Mouse (Mus musculus): ENCODE measurements at regions not wholly inside any gene's neighbourhood (a gene's known extent, or its start where the extent isn't known, plus 50 kb on each side); places are given as distances from the start of the nearest gene placed in this dataset.

GRCm38 (mm10) chr13:101555371-101555874, 212.6 kb downstream of the Pik3r1 start:
- peak; percentile 67 for DNase-seq (ENCODE audit: inconsistent ontology term)

- DNase-seq (ENCODE audit: inconsistent ontology term) = no peak
Observed at GRCm38 (mm10) chr13:101553131-101553549, 214.9 kb downstream of the Pik3r1 start.

GRCm38 (mm10) chr13:101552451-101552850, 215.6 kb downstream of the Pik3r1 start:
- no peak for DNase-seq (ENCODE audit: inconsistent ontology term)

- DNase-seq (ENCODE audit: inconsistent ontology term) = no peak
Observed at GRCm38 (mm10) chr13:101551068-101551467, 216.9 kb downstream of the Pik3r1 start.

- DNase-seq (ENCODE audit: inconsistent ontology term) = no peak
Observed at GRCm38 (mm10) chr13:101550526-101550925, 217.5 kb downstream of the Pik3r1 start.

- DNase-seq (ENCODE audit: inconsistent ontology term) = peak; percentile 30
Observed at GRCm38 (mm10) chr13:101547887-101548286, 220.1 kb downstream of the Pik3r1 start.

- no peak for DNase-seq (ENCODE audit: inconsistent ontology term)
Observed at GRCm38 (mm10) chr13:101547365-101547764, 220.7 kb downstream of the Pik3r1 start.

- peak; percentile 25 for DNase-seq (ENCODE audit: inconsistent ontology term)
Observed at GRCm38 (mm10) chr13:101545344-101546181, 222.5 kb downstream of the Pik3r1 start.

- peak; percentile 74 for DNase-seq (ENCODE audit: inconsistent ontology term)
Observed at GRCm38 (mm10) chr13:101540391-101541191, 227.4 kb downstream of the Pik3r1 start.

GRCm38 (mm10) chr13:101538110-101538509, 229.9 kb downstream of the Pik3r1 start:
- DNase-seq (ENCODE audit: inconsistent ontology term) = no peak

GRCm38 (mm10) chr13:101536019-101536418, 232.0 kb downstream of the Pik3r1 start:
- DNase-seq (ENCODE audit: inconsistent ontology term) = no peak

- DNase-seq (ENCODE audit: inconsistent ontology term) = peak; percentile 51
Observed at GRCm38 (mm10) chr13:101535331-101535866, 232.6 kb downstream of the Pik3r1 start.

GRCm38 (mm10) chr13:101534490-101534889, 233.5 kb downstream of the Pik3r1 start:
- DNase-seq (ENCODE audit: inconsistent ontology term) = no peak

GRCm38 (mm10) chr13:101532913-101533312, 235.1 kb downstream of the Pik3r1 start:
- no peak for DNase-seq (ENCODE audit: inconsistent ontology term)

GRCm38 (mm10) chr13:101527691-101528090, 240.3 kb downstream of the Pik3r1 start:
- no peak for DNase-seq (ENCODE audit: inconsistent ontology term)

GRCm38 (mm10) chr13:101524781-101525180, 243.2 kb downstream of the Pik3r1 start:
- no peak for DNase-seq (ENCODE audit: inconsistent ontology term)

- peak; percentile 92 for DNase-seq (ENCODE audit: inconsistent ontology term)
Observed at GRCm38 (mm10) chr13:101524223-101524622, 243.8 kb downstream of the Pik3r1 start.

GRCm38 (mm10) chr13:101523492-101523891, 244.5 kb downstream of the Pik3r1 start:
- peak; percentile 25 for DNase-seq (ENCODE audit: inconsistent ontology term)

- no peak for DNase-seq (ENCODE audit: inconsistent ontology term)
Observed at GRCm38 (mm10) chr13:101522597-101522996, 245.4 kb downstream of the Pik3r1 start.

- DNase-seq (ENCODE audit: inconsistent ontology term) = peak; percentile 16
Observed at GRCm38 (mm10) chr13:101513354-101513753, 254.7 kb downstream of the Pik3r1 start.

- no peak for DNase-seq (ENCODE audit: inconsistent ontology term)
Observed at GRCm38 (mm10) chr13:101509946-101510345, 258.1 kb downstream of the Pik3r1 start.

- no peak for DNase-seq (ENCODE audit: inconsistent ontology term)
Observed at GRCm38 (mm10) chr13:101508331-101508730, 259.7 kb downstream of the Pik3r1 start.
